Mouse (Mus musculus) 416B (cell line): Measurements from ENCODE around the gene Zbtb18.
"Not testable (repeated sequence)": the region's sequence is repeated elsewhere in the genome, so short reads cannot be mapped to it uniquely, and the experiment has no call there.

ENCODE experiments used
- DNase-seq: peaks from one replicate; pipeline ENCODE4 v3.0.0; 2011; ENCODE audit warnings: low read depth

The Zbtb18 gene

DNA sequence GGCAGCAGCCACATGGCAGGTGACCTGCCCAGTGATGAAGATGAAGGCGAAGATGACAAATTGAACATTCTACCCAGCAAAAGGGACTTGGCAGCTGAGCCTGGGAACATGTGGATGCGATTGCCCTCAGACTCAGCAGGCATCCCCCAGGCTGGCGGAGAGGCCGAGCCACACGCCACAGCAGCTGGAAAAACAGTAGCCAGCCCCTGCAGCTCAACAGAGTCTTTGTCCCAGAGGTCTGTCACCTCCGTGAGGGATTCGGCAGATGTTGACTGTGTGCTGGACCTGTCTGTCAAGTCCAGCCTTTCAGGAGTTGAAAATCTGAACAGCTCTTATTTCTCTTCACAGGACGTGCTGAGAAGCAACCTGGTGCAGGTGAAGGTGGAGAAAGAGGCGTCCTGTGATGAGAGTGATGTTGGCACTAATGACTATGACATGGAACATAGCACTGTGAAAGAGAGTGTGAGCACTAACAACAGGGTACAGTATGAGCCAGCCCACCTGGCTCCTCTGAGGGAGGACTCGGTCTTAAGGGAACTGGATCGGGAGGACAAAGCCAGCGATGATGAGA, 5.5 kb downstream of the Zbtb18 start:
- DNase-seq: no peak

DNA sequence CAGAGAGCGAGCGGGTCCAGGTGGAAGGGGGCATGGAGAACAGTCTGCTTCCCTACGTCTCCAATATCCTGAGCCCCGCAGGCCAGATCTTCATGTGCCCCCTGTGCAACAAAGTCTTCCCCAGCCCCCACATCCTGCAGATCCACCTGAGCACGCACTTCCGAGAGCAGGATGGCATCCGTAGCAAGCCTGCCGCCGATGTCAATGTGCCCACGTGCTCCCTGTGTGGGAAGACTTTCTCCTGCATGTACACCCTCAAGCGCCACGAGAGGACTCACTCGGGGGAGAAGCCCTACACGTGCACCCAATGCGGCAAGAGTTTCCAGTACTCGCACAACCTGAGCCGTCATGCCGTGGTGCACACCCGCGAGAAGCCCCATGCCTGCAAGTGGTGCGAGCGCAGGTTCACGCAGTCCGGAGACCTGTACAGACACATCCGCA, 6.0 kb downstream of the Zbtb18 start:
- DNase-seq: no peak

DNA sequence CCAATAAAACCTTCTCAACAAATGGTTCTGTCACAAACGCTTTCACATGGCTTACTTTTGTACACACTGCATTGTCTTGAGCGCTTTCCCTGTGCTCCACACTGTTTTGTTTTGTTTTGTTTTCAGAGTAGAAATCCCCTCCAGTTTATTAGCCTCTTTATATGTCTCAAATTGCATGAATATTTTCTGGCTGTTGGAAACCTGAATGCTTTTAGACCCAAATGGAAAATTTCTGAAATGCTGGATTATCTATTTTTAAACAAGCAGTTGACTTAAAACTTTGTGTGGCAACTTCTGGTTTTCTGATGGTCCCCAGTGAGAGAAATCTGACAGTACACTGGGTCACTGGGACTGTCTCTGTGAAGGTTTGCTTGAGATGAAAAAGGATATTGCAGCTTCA, 6.8 kb downstream of the Zbtb18 start:
- DNase-seq: no peak

DNA sequence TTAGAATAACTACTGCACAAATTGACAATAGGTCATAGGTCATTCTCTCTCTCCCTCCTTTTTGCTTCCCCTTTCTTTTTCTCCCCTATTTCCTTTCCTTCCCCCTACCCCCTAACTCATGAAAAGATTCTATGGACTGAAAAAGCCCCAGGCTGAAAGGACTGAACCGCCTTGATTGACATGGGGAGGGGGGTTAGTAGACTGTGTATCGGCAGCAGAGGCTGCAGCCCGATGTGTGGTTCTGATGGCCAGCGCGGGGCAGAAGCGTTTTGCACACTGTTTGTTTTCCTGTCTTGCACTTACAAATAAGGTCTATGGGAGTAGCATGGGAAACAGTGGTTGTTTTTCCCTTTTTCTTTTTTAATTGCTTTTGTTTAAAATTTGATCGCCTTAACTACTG, 7.7 kb downstream of the Zbtb18 start:
- DNase-seq: not testable (repeated sequence)

DNA sequence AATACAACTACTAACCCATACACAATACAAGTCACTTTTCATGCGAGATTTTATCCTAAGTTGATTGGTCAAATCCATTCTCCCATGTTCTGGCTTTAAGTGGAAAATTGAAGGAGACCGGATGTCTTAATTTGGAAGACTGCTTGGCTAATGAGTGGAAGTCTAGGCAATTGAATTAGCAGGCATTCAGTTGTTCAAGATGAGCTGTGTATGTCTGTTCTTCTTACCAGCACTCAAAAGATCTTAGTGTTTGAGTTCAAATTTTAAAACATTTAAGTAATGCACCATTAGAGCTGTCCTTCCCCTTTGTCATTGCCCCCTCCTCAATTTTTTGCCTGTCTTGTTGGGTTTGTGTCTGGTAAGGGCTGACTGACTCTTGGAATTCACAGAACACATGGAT, 8.9 kb downstream of the Zbtb18 start:
- DNase-seq: no peak

DNA sequence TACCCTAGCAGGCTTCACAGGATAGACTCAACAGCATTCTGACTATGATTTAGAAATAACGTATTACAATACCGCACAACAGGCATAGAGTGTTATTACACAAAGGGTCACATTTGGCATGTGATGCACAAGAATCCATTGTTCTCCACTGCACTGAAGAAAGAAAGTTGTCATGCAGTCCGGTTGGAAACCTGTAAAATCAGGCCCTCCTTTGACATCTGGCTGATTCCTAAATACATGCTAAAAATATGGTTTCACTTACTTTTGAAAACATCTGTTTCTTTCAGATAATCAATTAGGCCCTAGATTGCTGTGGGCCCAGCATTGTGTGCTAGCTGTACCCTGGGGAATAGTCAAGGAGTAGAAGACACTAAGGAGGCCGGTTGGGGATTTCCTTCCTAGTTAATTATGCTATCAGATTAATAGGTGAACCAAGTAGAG, 9.9 kb downstream of the Zbtb18 start:
- no peak for DNase-seq

DNA sequence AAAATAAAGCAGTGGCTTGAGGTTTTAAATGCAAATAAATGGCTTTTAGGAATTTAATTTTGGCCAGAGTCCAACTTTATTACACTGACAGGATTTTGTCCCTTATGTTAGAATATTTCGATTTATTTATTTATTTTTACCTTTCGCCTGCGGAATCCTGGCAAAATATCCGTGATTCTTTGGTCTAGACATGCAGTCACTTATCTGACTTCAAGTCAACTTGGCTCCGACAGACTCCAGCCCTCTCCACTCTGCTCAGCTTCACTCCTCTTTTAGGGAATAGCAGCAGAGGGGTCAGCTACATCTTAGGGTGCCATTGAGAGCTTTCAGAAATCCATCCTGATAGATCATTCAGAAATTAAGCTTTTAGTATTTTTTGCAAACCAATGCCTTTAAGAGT, 10.8 kb downstream of the Zbtb18 start:
- no peak for DNase-seq

DNA sequence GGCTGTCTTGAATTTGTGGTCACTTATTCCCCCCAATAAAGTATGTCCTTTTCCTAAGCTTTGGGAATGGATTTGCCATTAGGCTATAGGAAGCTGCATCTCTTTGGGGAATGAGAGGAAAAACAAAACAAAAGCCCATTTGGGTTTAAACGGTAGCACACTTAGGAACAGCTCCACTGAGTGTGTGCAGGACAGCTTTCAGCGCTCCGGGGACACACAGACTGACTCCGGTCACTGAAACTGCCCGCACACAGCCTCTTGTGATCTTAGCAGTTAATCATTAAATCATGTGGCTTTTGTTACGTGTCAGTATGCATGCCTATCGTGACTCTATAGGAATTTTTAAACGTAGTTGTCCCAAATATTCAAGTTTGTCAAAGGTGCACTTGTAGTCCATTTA, 11.7 kb downstream of the Zbtb18 start:
- DNase-seq: no peak

DNA sequence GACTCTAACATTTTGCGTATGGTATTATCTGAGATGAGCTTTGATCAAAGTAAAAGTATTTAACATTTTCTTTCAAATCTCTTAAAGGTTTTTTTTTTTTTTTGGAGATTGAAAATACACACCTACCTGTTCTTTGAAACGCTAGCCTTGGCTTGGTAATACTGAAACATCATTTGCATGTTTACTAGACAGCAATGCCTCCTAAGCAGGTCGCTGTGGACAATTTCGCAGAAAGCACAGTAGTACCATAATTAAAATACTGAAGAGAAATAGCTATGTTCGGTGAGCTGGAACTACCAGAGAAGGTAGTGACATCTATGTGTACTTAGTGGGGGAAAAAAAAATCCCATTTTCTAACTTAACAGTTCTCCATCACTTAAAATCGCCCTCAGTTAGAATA, 12.3 kb downstream of the Zbtb18 start:
- DNase-seq: no peak

DNA sequence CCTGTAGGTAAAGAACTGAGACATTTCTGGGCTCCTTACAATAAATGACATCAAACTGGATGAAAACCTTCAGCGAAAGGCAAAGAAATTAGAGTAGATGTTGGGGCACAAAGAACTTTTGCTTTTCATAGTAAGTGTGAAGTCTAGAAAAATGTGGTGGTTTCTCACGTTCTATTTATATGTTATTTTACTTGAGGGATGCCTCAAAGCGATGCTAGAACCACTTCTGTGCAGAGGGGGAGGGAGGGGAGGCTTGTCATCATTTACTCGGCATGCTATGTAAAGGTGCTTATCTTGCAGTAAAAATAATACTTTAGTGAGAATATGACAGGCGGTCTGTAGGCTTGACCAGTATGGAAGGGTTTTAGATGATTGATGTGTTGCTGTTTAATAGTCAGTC, 13.3 kb downstream of the Zbtb18 start:
- DNase-seq: no peak

DNA sequence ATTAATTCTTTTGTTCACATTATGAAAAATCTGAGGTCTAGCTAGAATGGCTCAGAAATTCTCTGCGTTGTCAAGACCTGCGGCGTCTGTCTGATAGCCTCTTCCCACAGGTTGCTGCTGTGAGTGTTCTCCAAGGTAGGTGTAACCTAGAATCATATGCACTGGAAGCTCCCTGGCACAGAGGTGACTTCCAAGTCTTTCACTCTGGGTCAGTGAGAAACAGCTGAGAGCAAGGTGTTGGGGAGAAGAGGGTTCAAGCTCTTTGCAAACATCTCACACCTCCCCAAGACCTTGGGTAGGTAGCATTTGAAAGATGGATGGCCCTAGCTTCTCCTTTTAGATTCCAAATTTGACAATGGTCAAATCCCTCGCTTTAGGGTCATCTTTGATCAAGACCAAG, 14.1 kb downstream of the Zbtb18 start:
- DNase-seq: no peak

DNA sequence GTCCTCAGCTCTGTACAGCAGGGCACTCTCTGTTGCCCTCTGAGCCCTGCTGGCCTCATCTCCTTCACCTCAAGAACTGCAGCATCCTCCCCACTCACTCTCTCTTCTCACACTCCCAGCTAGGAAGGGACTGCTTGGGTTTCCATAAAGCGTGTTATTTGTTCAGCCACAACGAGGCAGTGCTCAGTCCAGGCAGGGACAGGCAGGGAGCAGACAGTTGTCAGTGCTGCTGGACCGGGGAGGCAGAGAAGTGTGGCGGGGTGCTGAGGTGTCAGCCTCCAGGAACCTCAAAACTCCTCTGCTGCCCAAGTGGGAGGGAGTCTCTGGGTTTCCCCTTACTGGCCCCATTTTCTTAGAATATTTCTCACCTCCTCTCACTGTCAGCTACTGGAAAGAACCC, 14.6 kb downstream of the Zbtb18 start:
- DNase-seq: no peak

DNA sequence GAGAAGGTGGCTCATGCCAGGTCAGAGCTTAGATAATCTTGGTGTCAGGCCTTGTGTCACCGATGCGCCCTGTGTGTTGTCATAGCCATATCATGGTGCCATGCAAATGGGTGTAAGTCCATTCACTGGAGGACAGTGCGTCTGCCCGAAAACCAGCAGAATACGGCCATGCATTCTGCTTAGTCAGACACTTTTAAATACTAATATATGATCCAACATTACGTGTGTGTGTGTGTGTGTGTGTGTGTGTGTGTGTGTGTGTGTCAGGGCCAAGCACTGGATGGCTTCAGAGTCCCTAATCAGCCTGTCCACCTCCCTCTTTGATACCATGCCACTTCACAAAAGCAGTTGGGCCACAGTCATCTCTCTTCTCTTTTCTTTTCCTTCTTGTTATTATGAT, 15.8 kb downstream of the Zbtb18 start:
- no peak for DNase-seq

DNA sequence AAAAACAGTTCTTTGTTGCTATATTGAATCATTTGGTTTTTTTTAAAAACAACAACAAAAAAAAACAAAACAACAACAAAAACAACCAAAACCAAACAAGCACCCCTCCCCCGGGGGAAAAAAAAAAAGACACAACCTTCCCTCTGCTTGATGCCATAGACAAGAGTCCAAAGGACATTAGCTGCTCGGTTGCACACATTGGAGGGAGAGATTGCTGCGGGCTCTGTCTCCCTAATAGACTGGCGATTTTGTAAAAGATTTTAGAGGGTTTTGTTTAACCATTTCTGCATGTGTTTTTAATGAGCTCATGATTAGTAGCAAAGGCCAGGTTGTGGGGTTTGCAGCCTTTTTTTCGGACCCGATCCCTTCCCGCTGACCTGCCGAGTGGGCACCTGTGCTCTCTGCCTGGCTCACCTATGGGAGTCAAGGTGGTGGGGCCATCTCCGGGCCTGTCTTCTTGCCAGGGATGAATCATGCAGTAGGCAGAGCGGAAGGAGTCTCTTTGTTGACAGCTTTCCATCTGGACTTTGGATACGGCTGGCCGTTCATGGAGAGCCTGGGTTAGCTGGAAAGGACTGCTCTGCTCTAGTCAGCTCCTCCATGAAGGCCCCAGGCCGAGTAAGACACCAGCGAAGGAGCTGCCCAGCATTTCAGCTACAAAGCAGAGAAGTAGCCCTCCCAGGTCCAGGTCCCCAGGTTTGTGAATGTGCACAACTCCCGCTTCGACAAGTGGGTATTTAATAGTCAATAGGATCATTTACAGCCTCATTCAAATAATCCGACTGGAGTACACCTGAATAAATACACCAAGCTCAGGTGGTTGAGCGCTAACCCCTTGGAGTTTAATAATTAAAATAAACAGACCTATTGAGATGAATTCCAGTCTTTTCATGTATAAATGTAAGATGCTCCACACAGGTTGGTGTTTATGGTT, 16.6 kb downstream of the Zbtb18 start:
- DNase-seq: no peak

DNA sequence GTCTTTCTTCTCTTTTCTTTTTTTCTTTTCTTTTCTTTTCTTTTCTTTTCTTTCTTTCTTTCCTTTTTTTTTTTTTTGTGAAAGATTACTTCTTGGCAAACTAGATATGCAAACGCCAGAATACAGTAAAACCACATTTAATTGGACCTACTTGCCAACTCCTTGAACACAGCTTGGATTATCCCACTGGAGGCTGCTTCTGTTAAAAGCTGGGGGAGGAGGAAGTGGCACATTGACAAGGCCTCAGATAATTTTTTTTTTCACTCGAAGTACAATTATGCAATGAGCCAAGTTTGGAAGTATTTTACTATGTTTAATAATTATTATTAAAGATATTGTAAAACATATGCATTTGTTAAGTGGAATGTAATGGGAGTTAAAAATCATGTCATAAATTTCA, 17.4 kb downstream of the Zbtb18 start:
- no peak for DNase-seq

DNA sequence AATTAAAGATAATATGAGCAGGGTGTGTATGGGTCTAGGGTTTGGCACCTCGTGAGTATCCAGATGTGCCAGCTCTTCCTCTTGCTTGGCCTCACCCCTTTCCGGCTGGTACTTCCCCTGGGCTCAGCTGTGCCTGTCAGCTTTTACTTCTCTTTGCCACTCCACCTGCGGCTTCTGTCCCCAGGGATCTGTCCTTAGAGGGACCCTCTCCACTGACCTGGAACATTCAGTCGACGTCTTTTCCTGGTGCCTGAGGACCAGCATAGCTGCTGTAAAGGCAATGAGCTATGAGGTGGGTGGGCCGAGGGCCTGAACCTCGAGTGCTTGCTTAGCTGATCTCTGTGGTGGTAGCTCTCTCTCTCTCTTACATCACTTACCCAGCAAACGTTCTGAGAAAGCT, 25.0 kb downstream of the Zbtb18 start:
- DNase-seq: no peak

DNA sequence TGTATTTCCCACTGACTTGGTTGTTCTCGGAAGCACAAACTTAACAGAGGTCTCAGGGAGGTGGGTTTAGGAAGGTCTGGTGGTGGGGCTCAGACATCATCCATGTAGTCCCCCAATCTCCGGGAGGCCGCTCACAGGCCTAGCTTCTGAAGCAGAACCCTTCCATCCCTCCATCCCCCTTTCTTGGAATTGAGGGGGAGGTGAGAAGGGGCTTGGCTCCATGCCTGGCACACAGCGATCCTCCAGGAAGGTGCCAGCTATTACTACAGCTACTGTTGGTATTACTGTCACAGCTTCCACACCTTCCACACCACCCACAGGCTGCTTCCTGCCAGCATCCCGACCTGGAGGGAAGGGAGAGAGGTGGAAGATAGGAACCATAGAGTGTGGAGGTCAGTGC, 26.3 kb downstream of the Zbtb18 start:
- no peak for DNase-seq

DNA sequence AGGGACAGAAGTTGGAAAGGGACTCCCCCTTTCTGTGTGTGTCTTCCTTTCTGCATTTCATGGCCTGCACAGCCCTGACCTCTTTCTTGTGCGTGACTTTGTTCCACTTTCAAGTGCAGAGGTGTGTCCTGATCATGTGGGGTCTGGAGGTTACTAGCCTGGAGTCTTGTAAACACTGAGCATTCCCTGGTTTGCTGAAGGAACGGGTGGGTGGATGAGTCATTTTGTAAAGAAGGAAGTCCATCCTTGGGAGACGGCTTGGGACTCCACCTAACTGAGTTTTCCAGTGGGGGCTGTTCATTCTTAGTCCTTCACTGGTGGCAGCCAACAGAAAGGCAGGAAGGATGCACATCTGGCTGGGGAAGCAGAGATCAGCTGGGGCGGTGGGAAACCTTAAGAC, 27.9 kb downstream of the Zbtb18 start:
- DNase-seq: peak; percentile 21

DNA sequence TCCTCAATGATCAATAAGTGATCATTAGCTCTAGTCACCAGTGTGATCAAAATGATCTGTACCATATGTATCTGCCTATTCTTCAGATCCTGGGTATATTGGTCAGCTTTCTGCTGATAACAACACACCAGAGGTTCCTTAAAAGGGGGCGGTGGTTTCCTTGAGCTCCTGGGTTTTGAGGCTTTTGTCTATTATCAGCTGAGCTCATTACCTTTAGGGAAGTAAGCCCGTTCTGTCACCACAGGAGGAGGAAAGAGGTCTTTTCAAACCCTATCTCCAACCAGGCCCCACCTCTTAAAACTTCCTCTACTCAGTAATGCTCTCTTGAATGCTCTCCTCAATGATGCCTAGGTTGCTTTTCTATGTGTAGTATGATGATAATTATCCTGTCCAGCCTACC, 28.8 kb downstream of the Zbtb18 start:
- peak; percentile 31 for DNase-seq

DNA sequence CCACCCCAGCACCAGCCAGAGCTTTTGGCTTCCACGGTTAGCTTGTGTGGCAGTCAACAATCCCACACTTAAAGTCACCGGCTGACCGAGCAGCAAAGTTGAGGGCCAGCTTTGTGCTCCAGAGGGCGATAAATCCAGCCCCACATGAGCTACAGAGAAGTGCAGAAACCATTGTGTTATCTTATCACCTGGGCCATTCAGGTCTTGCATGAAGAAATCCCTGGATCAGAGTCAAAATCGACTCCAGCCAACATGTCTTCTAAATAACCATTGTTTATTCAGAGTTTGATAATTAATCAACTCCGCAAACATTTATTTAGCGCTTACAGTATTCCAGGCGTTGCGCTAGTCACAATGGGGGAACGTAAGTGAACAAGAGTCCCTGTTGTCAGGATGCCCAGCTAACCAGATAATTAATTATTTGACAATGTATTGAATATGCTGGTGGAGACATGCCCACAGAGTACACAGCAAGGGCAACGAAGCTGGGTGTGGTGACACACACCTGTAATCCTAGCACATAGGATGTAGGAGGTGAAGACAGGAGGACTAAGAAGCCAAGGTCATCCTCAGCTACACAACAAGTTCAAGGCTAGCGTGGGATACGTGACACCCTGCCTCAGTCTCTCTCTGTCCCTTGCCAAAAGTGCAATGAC, 33.5 kb downstream of the Zbtb18 start:
- DNase-seq: no peak

DNA sequence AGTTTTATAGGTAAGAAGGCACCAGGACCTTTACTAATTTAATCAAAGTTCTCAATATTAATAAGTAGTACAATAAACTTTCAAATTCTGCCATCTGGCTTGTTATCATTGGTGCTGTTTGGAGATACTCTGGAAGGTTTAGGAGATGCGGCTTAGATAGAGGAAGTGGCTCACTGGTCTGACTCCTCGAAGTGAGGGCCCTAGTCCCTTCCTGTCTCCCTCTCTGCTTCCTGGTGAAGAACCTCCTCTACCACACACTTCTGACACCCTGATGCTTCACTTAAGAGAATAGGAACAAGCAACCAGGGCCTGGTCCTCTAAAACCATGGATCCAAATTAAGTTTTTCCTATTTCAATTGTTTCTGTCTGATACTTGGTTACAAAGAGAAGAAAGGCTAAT, 36.4 kb downstream of the Zbtb18 start:
- DNase-seq: peak; percentile 41

DNA sequence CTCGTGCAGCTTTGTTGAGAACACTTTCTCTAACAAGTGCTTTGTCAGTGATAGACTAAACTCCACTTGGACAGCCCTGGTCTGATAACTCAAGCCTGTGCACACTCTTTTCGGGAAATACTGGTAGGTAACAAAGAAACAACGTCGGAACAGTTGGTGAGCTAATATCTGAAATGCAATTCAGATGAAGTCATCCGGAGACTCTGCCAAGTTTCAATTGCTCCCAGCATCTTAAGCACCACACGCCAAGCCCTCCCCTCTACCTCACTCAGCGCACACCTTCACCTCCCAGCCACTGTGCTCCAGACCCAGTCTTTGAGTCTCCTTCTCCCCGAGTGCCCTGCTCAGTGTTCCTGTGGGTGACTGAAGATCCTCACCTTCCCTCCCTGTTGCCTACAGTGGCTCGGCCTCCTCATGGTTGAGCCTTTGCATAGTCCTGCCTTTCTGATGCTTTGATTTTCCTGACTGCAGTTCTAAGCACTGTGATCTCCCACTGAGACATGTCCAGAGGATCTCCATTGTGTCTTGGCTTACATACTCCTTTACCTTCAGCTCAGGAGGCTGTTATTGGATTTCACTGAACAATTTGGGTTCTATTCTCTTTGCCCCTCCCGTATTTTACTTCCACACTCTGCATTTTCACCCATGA, 37.3 kb downstream of the Zbtb18 start:
- DNase-seq: no peak

DNA sequence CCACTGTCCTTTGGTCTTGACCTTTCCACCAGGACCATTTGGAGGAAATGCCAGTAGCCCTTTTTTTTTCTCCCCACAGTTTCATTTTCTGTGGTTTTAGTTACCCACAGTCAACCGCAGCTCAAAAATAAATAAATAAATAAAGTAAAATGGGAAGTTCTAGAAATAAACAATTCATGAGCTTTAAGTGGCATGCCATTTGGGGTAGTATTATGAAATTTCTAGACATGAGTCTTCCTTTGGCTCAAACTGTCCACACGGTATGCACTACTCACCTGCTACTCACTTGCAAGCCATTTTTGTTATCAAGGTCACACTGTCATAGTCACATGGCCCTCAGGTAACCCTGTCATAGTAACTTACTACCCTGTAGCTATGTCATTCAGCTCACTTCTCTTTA, 41.5 kb downstream of the Zbtb18 start:
- peak; percentile 57 for DNase-seq
